Mouse (Mus musculus) ES-Bruce4 (cell line): ENCODE measurements around the gene Gse1.

Experiments
- CTCF ChIP-seq: IDR thresholded peaks from one replicate; pipeline ENCODE4 v1.8.1; 2011; ENCODE audit warnings: low read depth, low read length
- EP300 ChIP-seq: IDR thresholded peaks from 2 replicates; pipeline ENCODE4 v1.6.1; 2011; ENCODE audit warnings: low read depth, low read length; ENCODE audit not compliant: insufficient read depth
- POLR2A ChIP-seq: IDR thresholded peaks from one replicate; pipeline ENCODE4 v1.8.1; 2011; ENCODE audit warnings: low read length; ENCODE audit not compliant: insufficient read depth

DNA sequence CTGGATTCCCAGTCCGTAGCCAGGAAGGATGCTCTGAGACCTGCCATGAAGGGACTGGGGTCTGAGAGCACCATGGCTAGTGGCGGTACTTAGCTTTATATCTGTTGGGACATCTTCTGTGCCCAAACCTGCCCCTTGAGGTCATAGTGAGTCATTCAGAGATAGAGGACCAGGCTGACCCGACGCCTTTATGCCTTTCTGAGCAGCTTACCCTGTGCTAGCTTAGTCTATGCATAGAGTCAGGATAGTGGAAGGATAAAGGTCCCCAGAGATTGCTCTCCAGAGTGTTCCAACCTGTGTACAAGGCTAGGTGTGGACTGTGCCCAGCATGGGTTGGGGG, 264.6 kb downstream of the Gse1 start:
- TF ChIP-seq CTCF (no peak), POLR2A (no peak), EP300 (no peak)
